Mouse (Mus musculus): ENCODE measurements around the gene Nudt19. TPM values are rescaled to one million over a fixed set of nuclear protein-coding genes. Genes with fewer than 3 reads are reported as not detected.

Gene Nudt19
- polyA plus RNA-seq, 1 experiment = 10.5 TPM

GRCm38 (mm10) chr7:35530026-35530425 is 26.1 kb downstream of the Nudt19 start:
- Histone ChIP-seq H3K4me1 (ENCODE audit: control insufficient read depth) (no peaks in the 10 kb centered on the region), H3K36me3 (ENCODE audit: control insufficient read depth) (no peaks in the 10 kb centered on the region), H3K4me3 (replicated peaks) (no peak overlapping the region), H3K9me3 (ENCODE audit: control insufficient read depth, low read length) (no peaks in the 10 kb centered on the region), H3K27me3 (ENCODE audit: control insufficient read depth) (no peaks in the 10 kb centered on the region)
- TF ChIP-seq TAL1 (IDR thresholded peaks at IDR 0.05; ENCODE audit: low read length) (no peak), GATA1 (IDR thresholded peaks at IDR 0.05; ENCODE audit: low read length) (no peak)

- H3K9me3 ChIP-seq (ENCODE audit: control insufficient read depth, low read length) = no peaks in the 10 kb centered on the region
- H3K36me3 ChIP-seq (ENCODE audit: control insufficient read depth) = no peaks in the 10 kb centered on the region
- TF ChIP-seq GATA1 (IDR thresholded peaks at IDR 0.05; ENCODE audit: low read length) (no peak), TAL1 (IDR thresholded peaks at IDR 0.05; ENCODE audit: low read length) (no peak)
- no peak overlapping the region for H3K4me3 ChIP-seq (replicated peaks)
- no peaks in the 10 kb centered on the region for H3K4me1 ChIP-seq (ENCODE audit: control insufficient read depth)
- no peaks in the 10 kb centered on the region for H3K27me3 ChIP-seq (ENCODE audit: control insufficient read depth)
Observed at GRCm38 (mm10) chr7:35526795-35527194, 29.3 kb downstream of the Nudt19 start.

DNA sequence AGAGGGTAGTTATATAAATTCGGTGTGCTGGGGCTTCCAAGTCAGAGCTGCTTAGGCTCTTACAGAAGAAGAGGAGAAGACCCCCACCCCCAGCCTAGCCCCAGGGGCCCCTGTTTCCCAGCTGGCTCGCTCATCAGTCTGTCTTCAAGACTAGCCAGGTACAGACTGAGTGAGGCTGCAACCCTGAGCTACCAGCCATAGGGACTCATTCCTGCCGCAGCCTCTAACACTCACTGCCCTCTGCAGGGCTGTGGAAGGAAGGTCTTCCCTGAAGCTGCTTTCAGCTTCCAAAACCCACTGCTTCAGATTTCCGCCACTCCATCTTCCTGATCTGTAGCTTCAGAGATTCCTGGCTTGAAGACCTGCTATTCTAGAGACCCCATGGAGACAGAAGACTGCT is 54.1 kb downstream of the Nudt19 start:
- H3K27me3 ChIP-seq (ENCODE audit: control insufficient read depth) = no peaks in the 10 kb centered on the region
- no peak overlapping the region for H3K4me3 ChIP-seq (replicated peaks)
- TF ChIP-seq TAL1 (IDR thresholded peaks at IDR 0.05; ENCODE audit: low read length) (no peak), GATA1 (IDR thresholded peaks at IDR 0.05; ENCODE audit: low read length) (no peak)
- H3K4me1 ChIP-seq (ENCODE audit: control insufficient read depth) = no peaks in the 10 kb centered on the region
- no peaks in the 10 kb centered on the region for H3K36me3 ChIP-seq (ENCODE audit: control insufficient read depth)
- H3K9me3 ChIP-seq (ENCODE audit: control insufficient read depth, low read length) = no peaks in the 10 kb centered on the region

DNA sequence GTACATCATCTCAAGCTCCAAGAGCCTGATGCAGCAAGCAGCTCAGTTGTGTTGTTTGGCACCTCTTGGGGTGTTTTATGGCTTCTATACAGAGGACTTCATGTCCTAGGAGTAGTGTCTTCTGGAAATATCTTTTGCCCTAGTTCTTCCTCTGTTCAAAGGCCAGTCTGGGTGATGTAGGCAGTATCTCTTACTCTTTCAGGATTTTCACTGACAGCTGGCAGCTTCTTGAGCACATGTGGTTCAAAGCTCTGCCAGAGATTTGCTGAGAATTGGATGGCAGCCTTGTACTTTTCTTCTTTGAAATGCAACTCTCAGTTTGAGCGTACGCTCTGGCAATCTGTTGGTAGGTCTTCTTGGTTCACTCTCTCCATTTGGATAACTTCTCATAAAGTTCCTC is 58.6 kb downstream of the Nudt19 start:
- Histone ChIP-seq H3K27me3 (ENCODE audit: control insufficient read depth) (no peaks in the 10 kb centered on the region), H3K9me3 (ENCODE audit: control insufficient read depth, low read length) (no peaks in the 10 kb centered on the region), H3K36me3 (ENCODE audit: control insufficient read depth) (no peaks in the 10 kb centered on the region), H3K4me1 (ENCODE audit: control insufficient read depth) (no peaks in the 10 kb centered on the region), H3K4me3 (replicated peaks) (no peak overlapping the region)
- TF ChIP-seq GATA1 (IDR thresholded peaks at IDR 0.05; ENCODE audit: low read length) (no peak), TAL1 (IDR thresholded peaks at IDR 0.05; ENCODE audit: low read length) (no peak)

Other genes starting within 250 kb of the Nudt19 start
- 0.32 and 0.41 TPM in 2 replicates for gene Gpatch1, start 237.9 kb downstream of the Nudt19 start, polyA plus RNA-seq (2012)
- gene Rhpn2, start 222.1 kb downstream of the Nudt19 start, polyA plus RNA-seq (2012) = 0.03 and 0.04 TPM in 2 replicates
- 2.6 and 4.1 TPM in 2 replicates for gene Faap24, start 159.5 kb downstream of the Nudt19 start, polyA plus RNA-seq (2012)
- 2.9 and 3.8 TPM in 2 replicates for gene Cep89, start 159.3 kb downstream of the Nudt19 start, polyA plus RNA-seq (2012)
- 0.03 TPM in 1 of 2 replicates, not detected in the other for gene Slc7a9, start 107.5 kb downstream of the Nudt19 start, polyA plus RNA-seq (2012)
- gene Tdrd12, start 18.6 kb downstream of the Nudt19 start, polyA plus RNA-seq (2012) = not detected in 2 replicates
- gene Rgs9bp, start 29.3 kb upstream of the Nudt19 start, polyA plus RNA-seq (2012) = 0.01 TPM in 1 of 2 replicates, not detected in the other
- 2.0 and 4.3 TPM in 2 replicates for gene Ankrd27, start 29.9 kb upstream of the Nudt19 start, polyA plus RNA-seq (2012)
- gene Pdcd5, start 91.2 kb upstream of the Nudt19 start, polyA plus RNA-seq (2012) = 17.2 and 20.6 TPM in 2 replicates
- gene Dpy19l3, start 198.2 kb upstream of the Nudt19 start, polyA plus RNA-seq (2012) = 0.10 and 0.11 TPM in 2 replicates
- 0.15 and 0.24 TPM in 2 replicates for gene Zfp507, start 246.7 kb upstream of the Nudt19 start, polyA plus RNA-seq (2012)

Measured in erythroblast, embryonic 14.5 days (primary cell).